Mouse (Mus musculus) G1E (cell line): ENCODE measurements at regions not wholly inside any gene's neighbourhood (a gene's known extent, or its start where the extent isn't known, plus 50 kb on each side); places are given as distances from the start of the nearest gene placed in this dataset.

ENCODE experiments used
- CTCF ChIP-seq: IDR thresholded peaks from 2 replicates; pipeline ENCODE4 v1.5.1; 2012; ENCODE audit warnings: low read depth, low read length, inconsistent platforms, mixed read lengths
- GATA1 ChIP-seq: IDR thresholded peaks from 2 replicates; pipeline ENCODE4 v1.6.1; 2012; ENCODE audit warnings: borderline replicate concordance, low read length, inconsistent platforms, mixed read lengths
- GATA2 ChIP-seq: IDR thresholded peaks from 2 replicates; pipeline ENCODE4 v1.6.1; 2012; ENCODE audit warnings: low read depth, low read length, inconsistent platforms, borderline replicate concordance
- POLR2AphosphoS5 ChIP-seq: IDR thresholded peaks from 2 replicates; pipeline ENCODE4 v1.6.1; 2012; ENCODE audit warnings: low read depth, low read length, inconsistent platforms; ENCODE audit not compliant: insufficient replicate concordance
- TAL1 ChIP-seq: conservative IDR thresholded peaks from 2 replicates; pipeline ENCODE4 v1.6.1; 2012; ENCODE audit warnings: low read depth, low read length, inconsistent platforms, mixed read lengths

- TF ChIP-seq CTCF (no peak), POLR2AphosphoS5 (no peak), TAL1 (no peak), GATA1 (no peak), GATA2 (no peak)
These were observed 82.1 kb downstream of the Fam76b start for GRCm38 (mm10) chr9:13909604-13910003.
